Mouse (Mus musculus): ENCODE results near the gene Foxp1.

- TF ChIP-seq CTCF (IDR thresholded peaks at IDR 0.05; ENCODE audit: low read depth, low read length) (no peak), TAL1 (conservative IDR thresholded peaks at IDR 0.05; ENCODE audit: low read depth, low read length) (no peak)
Observed at GRCm38 (mm10) chr6:99260941-99261736, 261.4 kb downstream of the Foxp1 start.

Measured in G1E (cell line).